Mouse (Mus musculus) limb, embryonic 13.5 days (tissue): ENCODE data around the gene Dnmt3b. TPM values are rescaled to one million over a fixed set of nuclear protein-coding genes. Genes with fewer than 3 reads are reported as not detected.
A peak's percentile ranks its signal among the peaks of the same experiment; 100 is the strongest.

Experiments
- ATAC-seq: fragments of 200-750 bp; cut with Nextera tagmentation; 2 replicates; pipeline ENCODE4 v1.8.0; 2017; ENCODE audit warnings: low read depth, moderate number of reproducible peaks, moderate TSS enrichment; ENCODE audit not compliant: low FRiP score
- H3K27ac ChIP-seq: fragments of 300-500 bp; sonication (generic); 2 replicates; pipeline ENCODE4 v1.5.1; 2015; ENCODE audit warnings: inconsistent platforms, mild to moderate bottlenecking, moderate library complexity
- H3K27me3 ChIP-seq: fragments of 300-500 bp; sonication (generic); 2 replicates; pipeline ENCODE4 v1.6.1; 2015; ENCODE audit warnings: mild to moderate bottlenecking, inconsistent platforms
- H3K36me3 ChIP-seq: fragments of 300-500 bp; sonication (generic); 2 replicates; pipeline ENCODE4 v1.6.1; 2015; ENCODE audit warnings: inconsistent platforms, mild to moderate bottlenecking, moderate library complexity
- H3K4me1 ChIP-seq: fragments of 300-500 bp; sonication (generic); 2 replicates; pipeline ENCODE4 v1.6.1; 2015; ENCODE audit warnings: inconsistent platforms
- H3K4me2 ChIP-seq: fragments of 300-500 bp; sonication (generic); replicated peaks from 2 replicates; pipeline ENCODE4 v1.6.1; 2015; ENCODE audit warnings: inconsistent platforms, mild to moderate bottlenecking, moderate library complexity
- H3K4me3 ChIP-seq: fragments of 300-500 bp; sonication (generic); 2 replicates; pipeline ENCODE4 v1.5.1; 2015; ENCODE audit warnings: moderate library complexity, mild to moderate bottlenecking, inconsistent platforms
- H3K9ac ChIP-seq: fragments of 300-500 bp; sonication (generic); 2 replicates; pipeline ENCODE4 v1.6.1; 2015; ENCODE audit warnings: mild to moderate bottlenecking, inconsistent platforms
- H3K9me3 ChIP-seq: fragments of 300-500 bp; sonication (generic); 2 replicates; pipeline ENCODE4 v1.6.1; 2016; ENCODE audit warnings: inconsistent platforms
- WGBS: fragments of 180-500 bp; shearing (Covaris S2); methylation state at CpG from one replicate; pipeline ENCODE4 v1.1.7; 2015; 5-methylcytosine and 5-hydroxymethylcytosine counted together
- polyA plus RNA-seq: library from polyadenylated mRNA; unstranded; fragments of >200 nt; fragmentation: Nextera tagmentation; extraction: Ambion mirVana; gene quantifications from 2 replicates; pipeline ENCODE4 v1.2.1, GENCODE M21; 2015

Dnmt3b gene
- polyA plus RNA-seq, 1 experiment from 2014 or later: 10.8 TPM

DNA sequence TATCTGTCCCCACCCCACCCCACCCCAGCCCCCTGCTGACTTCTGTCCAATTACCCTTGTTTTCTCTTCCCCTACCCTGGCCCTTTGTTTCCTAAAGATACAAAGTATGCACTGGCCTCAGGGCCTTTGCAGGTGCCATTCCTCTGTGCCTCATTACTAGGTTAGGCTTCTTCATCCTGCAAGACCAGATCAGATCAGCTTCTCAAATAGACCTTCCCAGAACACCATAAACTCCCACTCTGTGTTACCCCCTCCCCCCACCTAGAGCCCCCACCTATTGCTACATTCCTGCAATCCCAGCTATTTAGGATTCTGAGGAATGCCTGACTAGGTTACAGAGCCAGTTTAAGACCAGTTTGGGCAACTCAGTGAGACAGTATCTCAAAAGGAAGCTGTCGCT, 37.5 kb upstream of the Dnmt3b start:
- Histone ChIP-seq H3K27ac (no peak overlapping the region), H3K36me3 (0 out of 2 replicates have a peak, but pooled peaks cover 8% of the 10 kb centered on the region), H3K9ac (no peak overlapping the region), H3K9me3 (no peaks in the 10 kb centered on the region), H3K27me3 (no peaks in the 10 kb centered on the region), H3K4me3 (no peak overlapping the region), H3K4me2 (no peak overlapping the region), H3K4me1 (peaks cover 36% of the 10 kb centered on the region)
- 89% methylated on average over 1 of the region's 1 CpGs for WGBS
- no peak for ATAC-seq

DNA sequence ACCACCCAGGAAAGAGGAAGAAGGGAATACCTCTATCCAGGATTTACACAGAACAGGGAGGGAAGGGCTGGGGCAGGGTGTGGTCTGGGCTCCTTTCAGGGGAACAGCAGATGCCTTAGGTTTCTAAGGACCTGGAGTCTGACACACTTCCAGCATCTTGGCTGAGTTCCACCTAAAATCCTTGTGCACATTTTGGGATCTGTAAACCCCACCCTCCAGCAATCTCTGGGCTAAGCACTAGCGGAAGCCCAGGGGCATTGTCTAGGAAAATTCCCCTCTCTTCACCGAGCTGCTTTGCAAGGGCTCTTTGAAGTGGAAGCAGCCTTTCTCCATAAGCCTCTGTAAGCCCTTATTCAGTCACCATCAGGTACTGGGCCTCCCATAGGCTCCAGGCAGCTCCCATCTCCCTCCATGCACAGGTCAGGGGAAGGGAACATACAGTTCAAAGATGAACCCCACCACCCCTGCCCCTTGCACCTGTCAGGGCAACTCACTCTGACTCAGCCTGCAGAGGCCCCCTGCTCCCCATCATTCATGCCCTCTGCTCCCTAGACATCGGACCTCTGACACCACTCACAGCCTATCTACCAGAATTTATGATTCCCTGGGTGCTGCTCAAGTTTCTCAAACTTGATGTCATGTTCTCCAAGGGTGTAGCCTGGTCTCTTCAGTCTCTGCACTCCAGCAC, 36.5 kb upstream of the Dnmt3b start:
- Histone ChIP-seq H3K27me3 (no peaks in the 10 kb centered on the region), H3K36me3 (peaks cover 16% of the 10 kb centered on the region; the same call in 1 of the 2 replicates), H3K9ac (no peak overlapping the region), H3K9me3 (no peaks in the 10 kb centered on the region), H3K4me2 (no peak overlapping the region), H3K4me1 (peaks cover 36% of the 10 kb centered on the region), H3K27ac (no peak overlapping the region; the same call in 1 of the 2 replicates), H3K4me3 (no peak overlapping the region)
- WGBS: 29% methylated on average over 3 of the region's 3 CpGs
- ATAC-seq: peak; percentile 20; the same call in 1 of the 2 replicates

DNA sequence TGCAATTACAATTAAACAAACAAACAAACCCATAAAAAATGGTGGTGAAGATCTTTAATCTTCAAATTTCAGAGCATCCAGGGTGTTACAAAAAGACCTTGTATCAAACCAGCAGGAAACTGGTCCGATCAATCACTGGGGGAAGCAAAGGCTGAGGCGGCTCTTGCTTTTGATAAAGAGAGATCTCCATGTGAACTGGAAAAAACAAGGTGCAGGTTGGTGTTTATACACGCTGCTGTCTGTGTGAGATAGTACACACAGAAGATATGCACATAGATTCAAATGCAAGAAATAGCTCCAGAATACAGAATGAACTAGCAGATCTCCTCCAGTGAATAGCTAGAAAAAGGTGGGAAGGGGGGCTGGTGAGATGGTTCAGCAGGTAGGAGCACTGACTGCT, 32.4 kb upstream of the Dnmt3b start:
- H3K36me3 ChIP-seq: peaks cover 57% of the 10 kb centered on the region
- H3K9me3 ChIP-seq: no peaks in the 10 kb centered on the region
- H3K27me3 ChIP-seq: no peaks in the 10 kb centered on the region
- ATAC-seq: no peak
- H3K4me2 ChIP-seq: no peak overlapping the region
- H3K4me3 ChIP-seq: no peak overlapping the region
- H3K4me1 ChIP-seq: peaks cover 10% of the 10 kb centered on the region
- no peak overlapping the region for H3K27ac ChIP-seq
- H3K9ac ChIP-seq: no peak overlapping the region
- WGBS: 92% methylated on average over 3 of the region's 3 CpGs

DNA sequence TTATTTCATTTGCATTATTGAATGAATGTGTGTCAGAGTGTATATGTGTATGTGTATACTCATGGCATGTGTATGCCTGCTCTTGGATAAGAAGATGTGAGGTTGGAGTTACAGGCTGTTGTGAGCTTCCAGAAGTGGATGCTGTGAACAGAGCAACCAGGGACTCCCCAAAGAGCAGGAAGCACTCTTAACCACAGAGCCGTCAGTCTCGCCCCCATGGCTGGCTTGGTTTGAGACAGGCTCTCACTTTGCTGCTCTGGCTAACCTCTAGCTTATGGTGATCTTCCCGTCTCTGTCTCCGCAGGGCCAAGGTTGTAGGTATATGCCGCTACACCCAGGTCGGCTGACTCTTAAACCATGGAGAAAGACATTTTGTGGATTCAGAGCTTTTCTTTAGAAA, 30.8 kb upstream of the Dnmt3b start:
- Histone ChIP-seq H3K9me3 (no peaks in the 10 kb centered on the region), H3K9ac (no peak overlapping the region), H3K4me2 (no peak overlapping the region), H3K27me3 (no peaks in the 10 kb centered on the region), H3K27ac (no peak overlapping the region), H3K4me3 (no peak overlapping the region), H3K4me1 (no peaks in the 10 kb centered on the region), H3K36me3 (peaks cover 73% of the 10 kb centered on the region)
- ATAC-seq: no peak
- 92% methylated on average over 6 of the region's 6 CpGs for WGBS

DNA sequence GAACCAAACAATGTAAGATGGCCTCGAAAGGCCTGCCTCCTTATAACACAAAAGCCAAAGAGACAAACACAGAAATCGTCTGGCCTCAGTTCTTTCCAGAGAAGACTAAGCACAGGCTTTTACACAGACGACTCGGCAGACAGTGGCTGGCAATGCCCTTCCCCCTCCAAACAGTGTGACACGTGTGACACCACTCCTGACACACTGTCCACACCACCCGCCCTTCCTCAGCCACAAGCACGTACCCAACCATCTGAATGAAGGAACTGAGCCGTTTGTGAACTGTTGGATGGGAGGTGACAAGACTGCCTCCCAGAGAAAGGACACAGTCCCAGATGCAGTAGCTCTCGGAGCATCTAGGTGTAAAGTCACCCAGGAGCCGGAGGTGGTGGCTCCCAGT, 30.4 kb upstream of the Dnmt3b start:
- H3K27ac ChIP-seq: no peak overlapping the region
- peaks cover 77% of the 10 kb centered on the region for H3K36me3 ChIP-seq
- no peak for ATAC-seq
- H3K4me1 ChIP-seq: no peaks in the 10 kb centered on the region
- no peaks in the 10 kb centered on the region for H3K27me3 ChIP-seq
- no peak overlapping the region for H3K4me3 ChIP-seq
- no peak overlapping the region for H3K9ac ChIP-seq
- no peak overlapping the region for H3K4me2 ChIP-seq
- WGBS: 81% methylated on average over 10 of the region's 10 CpGs
- H3K9me3 ChIP-seq: no peaks in the 10 kb centered on the region

DNA sequence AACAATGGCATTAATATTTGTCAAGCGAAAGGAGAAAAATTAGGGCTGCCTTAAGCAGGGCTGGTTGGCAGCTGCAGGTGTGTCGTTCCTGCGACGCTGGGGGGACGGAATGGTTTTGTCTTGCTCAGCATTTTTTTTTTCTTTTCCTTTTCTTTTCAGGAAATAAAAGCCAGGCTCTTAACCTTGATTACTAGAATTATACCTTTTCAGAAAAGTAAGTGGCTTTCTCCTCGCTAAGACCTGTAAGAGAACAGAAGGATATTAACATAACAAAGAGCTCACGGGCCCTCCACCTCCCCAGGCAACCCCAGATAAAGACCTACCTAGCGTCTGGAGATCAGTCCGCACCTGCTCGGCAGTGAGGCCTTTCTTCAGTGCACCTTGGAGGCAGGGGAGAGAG, 26.8 kb upstream of the Dnmt3b start:
- Histone ChIP-seq H3K9ac (no peak overlapping the region), H3K27ac (no peak overlapping the region), H3K4me1 (no peaks in the 10 kb centered on the region), H3K36me3 (peaks cover 97% of the 10 kb centered on the region), H3K9me3 (no peaks in the 10 kb centered on the region), H3K4me2 (no peak overlapping the region), H3K4me3 (no peak overlapping the region), H3K27me3 (no peaks in the 10 kb centered on the region)
- ATAC-seq: no peak
- WGBS: 68% methylated on average over 10 of the region's 10 CpGs

DNA sequence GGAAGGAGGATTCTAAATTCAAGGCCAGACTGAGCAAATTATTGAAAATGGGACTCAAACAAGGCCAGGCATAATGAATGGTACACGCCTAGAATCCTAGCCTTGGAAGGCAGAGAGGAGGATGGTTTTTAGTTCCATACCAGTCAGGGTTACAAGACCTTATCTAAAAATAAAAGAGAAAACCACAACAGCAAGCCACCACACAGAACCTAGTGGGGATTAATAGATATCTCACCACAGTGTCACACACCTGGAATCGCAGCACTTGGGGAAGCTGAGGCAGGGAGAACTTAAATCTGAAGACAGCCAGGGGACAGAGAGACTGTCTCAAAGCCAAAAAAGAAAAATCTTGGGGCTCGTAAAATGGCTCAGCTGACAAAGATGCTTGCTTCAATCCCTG, 18.3 kb upstream of the Dnmt3b start:
- H3K9ac ChIP-seq: no peak overlapping the region
- no peak overlapping the region for H3K27ac ChIP-seq
- H3K4me1 ChIP-seq: peaks cover 16% of the 10 kb centered on the region
- H3K36me3 ChIP-seq: peaks cover 34% of the 10 kb centered on the region
- no peaks in the 10 kb centered on the region for H3K9me3 ChIP-seq
- no peak overlapping the region for H3K4me2 ChIP-seq
- WGBS: 82% methylated on average over 3 of the region's 3 CpGs
- ATAC-seq: no peak
- no peak overlapping the region for H3K4me3 ChIP-seq
- H3K27me3 ChIP-seq: no peaks in the 10 kb centered on the region

DNA sequence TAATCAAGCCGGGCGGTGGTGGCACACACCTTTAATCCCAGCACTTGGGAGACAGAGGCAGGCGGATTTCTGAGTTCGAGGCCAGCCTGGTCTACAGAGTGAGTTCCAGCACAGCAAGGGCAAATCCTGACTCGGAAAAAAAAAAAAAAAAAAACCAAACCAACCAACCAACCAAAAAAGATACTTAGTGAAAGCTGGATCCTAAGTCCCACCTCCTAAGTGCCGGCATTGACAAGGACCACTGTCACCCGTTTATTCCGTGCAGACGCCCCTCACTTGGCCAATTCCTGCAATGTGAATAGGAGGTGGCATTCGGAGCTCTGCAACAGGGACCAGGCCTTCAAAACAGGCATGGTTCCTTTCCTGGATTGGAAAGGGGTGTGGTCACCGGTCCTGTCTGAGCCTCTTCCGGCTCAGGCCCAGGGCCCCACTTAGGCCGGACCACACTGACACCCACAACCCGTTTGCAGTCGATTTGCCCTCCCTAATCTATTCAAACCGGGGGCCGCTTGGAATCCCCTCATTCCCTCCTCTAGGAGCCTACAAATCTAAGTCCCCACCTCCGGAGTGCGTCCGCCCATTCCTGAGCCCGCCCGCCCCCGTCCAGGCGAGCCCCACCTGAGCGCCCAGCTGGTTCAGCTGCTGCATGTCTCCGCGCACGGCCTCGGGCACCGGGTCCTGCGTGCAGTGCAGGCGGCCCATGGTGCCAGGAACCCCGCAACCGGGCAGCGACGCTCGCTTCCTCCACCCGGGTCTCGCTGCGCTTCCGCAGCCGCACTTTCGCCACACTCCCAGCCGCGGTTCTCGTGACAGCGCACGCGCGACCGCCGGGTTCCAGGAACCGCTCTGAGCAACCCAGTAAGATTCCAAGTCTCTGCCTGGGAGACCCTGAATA, 17.0 kb upstream of the Dnmt3b start, which contains the start of gene Commd7:
Commd7 (minus strand) TSS at position 806 of the 895 bp plus-strand sequence.
- H3K27me3 ChIP-seq: no peaks in the 10 kb centered on the region
- 5% methylated on average over 53 of the region's 53 CpGs for WGBS
- H3K4me2 ChIP-seq: peak within 1 kb of the TSS; percentile 73
- peak; percentile 90 for ATAC-seq
- peak within 1 kb of the TSS; percentile 90 for H3K27ac ChIP-seq
- peak within 1 kb of the TSS; percentile 92 for H3K9ac ChIP-seq
- no peaks in the 10 kb centered on the region for H3K9me3 ChIP-seq
- H3K4me1 ChIP-seq: peaks cover 16% of the 10 kb centered on the region
- peak within 1 kb of the TSS; percentile 88 for H3K4me3 ChIP-seq
- peaks cover 21% of the 10 kb centered on the region for H3K36me3 ChIP-seq

DNA sequence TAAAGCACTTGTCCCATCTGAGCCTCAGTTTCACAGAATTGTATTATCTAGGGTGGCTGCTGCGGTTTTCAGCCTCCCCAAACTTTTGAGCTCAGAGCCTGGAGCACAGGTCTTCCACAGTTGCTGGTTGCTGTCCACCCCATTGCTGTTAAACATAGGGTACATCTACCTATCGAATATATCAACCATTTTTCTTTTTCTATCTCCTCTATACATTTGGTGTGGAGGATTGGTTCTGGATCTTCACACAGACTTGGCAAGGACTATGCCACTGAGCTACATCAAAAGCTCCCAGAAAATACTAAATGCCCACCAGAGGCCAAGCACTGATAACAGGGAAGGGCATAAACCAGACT, 16.4 kb upstream of the Dnmt3b start:
- Histone ChIP-seq H3K9ac (peak overlapping the region; percentile 92), H3K4me3 (peak overlapping the region; percentile 88), H3K9me3 (no peaks in the 10 kb centered on the region), H3K4me2 (peak overlapping the region; percentile 73), H3K27ac (peak overlapping the region; percentile 90; the same call in 1 of the 2 replicates), H3K36me3 (peaks cover 15% of the 10 kb centered on the region), H3K27me3 (no peaks in the 10 kb centered on the region), H3K4me1 (peaks cover 16% of the 10 kb centered on the region)
- peak; percentile 41; the same call in 1 of the 2 replicates for ATAC-seq
- WGBS: 33% methylated on average over 2 of the region's 2 CpGs

DNA sequence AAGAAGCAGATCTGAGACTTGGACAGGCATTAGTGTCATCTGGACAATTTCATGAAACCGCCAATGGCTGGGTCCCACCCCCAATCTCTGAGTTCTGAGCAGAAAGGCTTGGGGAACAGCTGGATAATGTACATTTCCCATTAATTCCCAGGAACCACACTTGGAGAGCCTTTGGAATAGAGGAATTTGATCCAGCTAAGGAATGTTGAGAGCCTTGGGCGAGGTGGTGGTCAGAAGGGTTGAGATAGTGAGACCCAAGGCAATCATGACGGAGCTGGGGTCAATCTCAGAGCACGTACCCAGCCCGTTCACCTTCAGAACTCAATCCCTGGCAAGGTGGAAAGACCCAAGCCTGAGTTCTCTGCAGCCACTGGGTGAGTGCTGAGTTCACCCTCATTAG, 16.0 kb upstream of the Dnmt3b start:
- H3K36me3 ChIP-seq: peaks cover 11% of the 10 kb centered on the region
- no peak overlapping the region for H3K27ac ChIP-seq
- no peak overlapping the region for H3K9ac ChIP-seq
- H3K9me3 ChIP-seq: no peaks in the 10 kb centered on the region
- peak overlapping the region; percentile 73 for H3K4me2 ChIP-seq
- no peaks in the 10 kb centered on the region for H3K27me3 ChIP-seq
- peak overlapping the region; percentile 88 for H3K4me3 ChIP-seq
- peaks cover 16% of the 10 kb centered on the region for H3K4me1 ChIP-seq
- 87% methylated on average over 5 of the region's 5 CpGs for WGBS
- no peak for ATAC-seq

DNA sequence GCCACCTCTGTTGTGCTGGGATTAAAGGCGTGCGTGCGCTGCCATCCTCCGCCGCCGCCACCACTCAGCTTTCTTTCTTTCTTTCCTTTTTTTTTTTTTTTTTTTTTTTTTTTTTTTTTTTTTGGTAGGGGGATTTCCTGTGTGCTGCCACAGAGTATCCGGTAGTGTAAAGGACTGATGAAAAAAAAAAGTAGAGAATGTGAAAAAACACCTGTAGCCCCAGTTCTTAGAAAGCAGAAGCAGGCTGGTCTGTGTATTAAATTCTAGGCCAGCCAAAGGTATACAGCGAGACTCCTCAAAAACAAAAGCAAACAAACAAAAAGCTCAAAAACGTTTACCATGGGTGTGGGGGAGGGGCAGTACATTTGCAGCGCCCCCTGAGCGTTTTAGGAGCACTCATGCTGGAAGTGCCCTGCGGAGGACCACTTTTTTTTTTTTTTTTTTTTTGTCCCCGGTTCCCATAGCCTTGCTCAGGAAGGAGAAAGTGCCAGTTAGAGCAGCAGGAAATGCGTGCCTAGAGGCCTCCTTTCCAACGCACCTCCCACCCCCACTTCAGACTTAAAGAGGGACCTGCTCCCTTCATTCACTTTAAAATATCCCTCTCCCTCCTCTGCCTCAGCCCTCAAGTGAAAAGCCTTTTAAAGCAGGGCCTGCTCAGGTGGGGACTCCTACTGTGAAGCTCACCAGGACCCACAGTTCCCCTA, 10.1 kb upstream of the Dnmt3b start:
- Histone ChIP-seq H3K27me3 (no peaks in the 10 kb centered on the region), H3K9me3 (no peaks in the 10 kb centered on the region), H3K36me3 (no peaks in the 10 kb centered on the region), H3K27ac (no peak overlapping the region), H3K4me3 (no peak overlapping the region), H3K4me2 (no peak overlapping the region), H3K4me1 (peaks cover 7% of the 10 kb centered on the region; the same call in 1 of the 2 replicates), H3K9ac (no peak overlapping the region)
- ATAC-seq: no peak
- 32% methylated on average over 15 of the region's 15 CpGs for WGBS

DNA sequence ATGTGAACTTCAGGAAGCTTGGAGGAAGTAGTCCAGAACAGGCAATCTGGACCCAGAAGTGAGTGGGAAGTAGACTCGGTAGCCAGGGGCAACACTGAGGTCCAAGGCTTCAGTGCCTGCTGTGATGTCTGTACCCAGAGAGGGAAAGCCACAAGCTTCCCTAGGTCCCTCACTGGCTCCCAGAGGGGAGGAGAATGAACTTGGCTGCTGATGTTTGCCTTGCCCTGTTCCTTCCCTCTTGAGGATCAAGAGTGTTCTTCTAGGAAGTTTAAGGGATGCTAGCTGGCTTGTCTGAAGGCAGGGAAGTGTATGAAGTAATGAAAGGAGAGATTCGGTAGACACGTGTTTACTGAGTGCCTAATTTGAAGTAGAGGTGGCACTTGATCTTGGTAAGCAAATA, 6.8 kb upstream of the Dnmt3b start:
- Histone ChIP-seq H3K4me1 (peaks cover 7% of the 10 kb centered on the region; the same call in 1 of the 2 replicates), H3K27ac (no peak overlapping the region), H3K27me3 (no peaks in the 10 kb centered on the region), H3K4me2 (no peak overlapping the region), H3K9ac (no peak overlapping the region), H3K36me3 (no peaks in the 10 kb centered on the region), H3K4me3 (no peak overlapping the region), H3K9me3 (no peaks in the 10 kb centered on the region)
- ATAC-seq: no peak
- 27% methylated on average over 3 of the region's 3 CpGs for WGBS
